Mouse (Mus musculus): ENCODE results near the gene Bak1. TPM values are rescaled to one million over a fixed set of nuclear protein-coding genes. Genes with fewer than 3 reads are reported as not detected.

Gene Bak1
- polyA plus RNA-seq (2017; shearing (Covaris generic)), result 0.88 TPM

DNA sequence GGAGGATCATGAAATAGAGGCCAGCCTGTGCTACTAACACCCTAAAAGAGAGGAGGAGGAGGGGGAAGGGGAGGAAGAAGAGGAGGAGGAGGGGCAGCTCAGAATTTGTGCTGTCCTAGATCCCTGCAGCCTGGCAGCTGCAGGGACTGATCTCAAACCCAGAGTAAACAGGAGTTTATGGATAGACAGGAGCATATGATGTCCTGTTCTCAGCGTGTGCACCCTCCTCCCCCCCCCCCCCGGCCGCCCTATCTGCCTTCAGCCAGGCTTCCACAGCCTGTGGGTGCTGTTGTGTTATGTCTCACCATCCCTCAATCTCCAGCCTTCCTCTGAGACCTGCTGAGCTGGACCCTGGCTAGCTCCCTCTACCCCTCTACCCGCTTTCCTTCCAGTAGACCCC is at the start of gene Bak1:
Bak1 (minus strand) TSS at position 101 of the 400 bp plus-strand sequence.

DNA sequence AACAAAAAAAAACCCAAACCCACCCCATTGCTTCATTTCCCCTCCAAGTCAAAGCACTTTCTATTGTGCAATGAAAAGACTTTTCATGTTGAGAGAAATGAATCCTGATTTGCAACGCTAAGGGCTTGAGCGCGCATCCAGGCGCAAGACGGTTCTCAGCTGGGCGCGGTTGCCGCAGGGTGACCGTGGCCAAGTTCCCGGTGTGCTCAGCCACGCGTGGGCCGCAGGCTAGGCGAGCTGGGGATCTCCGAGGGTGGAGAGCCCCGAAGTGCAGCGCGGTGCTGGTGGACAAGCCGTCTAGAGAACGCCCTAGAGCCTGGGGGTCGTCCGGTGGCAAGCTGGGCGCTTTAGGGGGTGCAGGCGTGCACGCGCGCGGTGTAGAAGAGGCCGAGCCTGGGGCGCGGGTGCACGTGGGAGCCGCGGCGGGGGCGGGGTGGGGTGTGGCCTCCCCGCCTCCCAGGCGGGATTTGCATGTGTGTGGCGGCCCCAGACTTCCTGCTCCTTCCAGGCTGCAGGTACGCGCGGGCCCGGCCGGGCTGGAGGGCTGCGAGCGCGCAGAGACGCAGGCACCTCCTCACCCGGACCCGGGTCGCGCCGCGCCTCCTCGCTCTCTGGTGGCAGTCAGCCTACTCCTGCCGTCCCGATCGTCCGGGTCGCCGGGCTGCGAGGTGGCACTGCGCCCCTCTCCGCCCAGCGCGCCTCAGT is 28.2 kb upstream of the Bak1 start, which contains the start of gene Itpr3:
Itpr3 (plus strand) TSS at position 493 of the 705 bp plus-strand sequence.

DNA sequence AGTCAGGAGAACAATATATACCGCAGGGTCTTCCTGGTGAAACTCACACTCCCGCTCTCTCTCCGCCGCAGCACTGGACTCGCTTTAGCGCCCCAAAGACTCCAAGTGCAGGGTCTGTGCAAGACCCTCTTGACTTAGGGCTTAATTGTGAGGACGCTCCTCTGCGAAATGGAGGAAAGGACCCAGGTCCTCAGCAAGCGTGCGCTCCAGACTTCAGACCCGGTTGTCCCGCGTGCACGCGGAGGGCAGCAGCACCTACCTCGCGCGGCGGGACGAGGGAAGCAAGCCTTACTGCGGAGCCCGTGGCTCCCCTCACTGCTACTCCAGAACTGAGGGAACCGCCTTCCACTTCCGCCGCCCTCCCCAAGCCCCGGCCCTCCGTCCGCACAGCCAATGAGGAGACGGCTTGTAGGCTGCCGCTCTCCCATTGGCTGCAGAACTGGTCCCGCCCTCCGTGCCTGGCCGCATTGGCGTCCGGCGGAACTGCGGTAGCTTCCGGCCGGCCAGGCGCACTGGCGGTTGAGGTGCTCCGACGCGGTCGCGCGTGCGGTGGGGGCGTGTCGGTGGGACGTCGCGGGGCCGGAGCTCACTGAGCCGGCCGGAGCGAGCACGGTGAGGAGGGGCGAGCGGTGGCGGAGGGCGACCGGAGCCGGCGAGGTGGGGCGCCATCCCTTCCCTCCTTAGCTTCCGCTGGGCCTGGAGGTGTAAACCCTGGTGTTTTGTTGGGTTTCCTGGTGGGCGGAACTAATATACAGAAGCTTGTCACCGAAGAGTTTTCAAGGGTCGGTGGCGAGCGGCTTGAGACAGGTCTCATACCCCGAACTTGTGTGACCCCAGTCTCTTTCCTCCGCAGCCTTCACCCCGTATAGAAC is 55.9 kb downstream of the Bak1 start, which contains the start of gene Zbtb9:
Zbtb9 (plus strand) TSS at position 465 of the 872 bp plus-strand sequence.

Other genes with a start within 250 kb of the Bak1 start
- gene Bnip1, start 247.9 kb downstream of the Bak1 start, polyA plus RNA-seq (2017; shearing (Covaris generic)), result 14.4 TPM
- not detected for gene Nkx2-5, start 184.0 kb downstream of the Bak1 start, polyA plus RNA-seq (2017; shearing (Covaris generic))
- 1.2 TPM for gene Kifc5b, start 111.9 kb downstream of the Bak1 start, polyA plus RNA-seq (2017; shearing (Covaris generic))
- 145 TPM for gene Phf1, start 96.0 kb downstream of the Bak1 start, polyA plus RNA-seq (2017; shearing (Covaris generic))
- 102 TPM for gene Cuta, start 89.4 kb downstream of the Bak1 start, polyA plus RNA-seq (2017; shearing (Covaris generic))
- gene Syngap1, start 87.8 kb downstream of the Bak1 start, polyA plus RNA-seq (2017; shearing (Covaris generic)), result not detected
- gene Zbtb9, start 55.8 kb downstream of the Bak1 start, polyA plus RNA-seq (2017; shearing (Covaris generic)), result 19.5 TPM
- gene Itpr3, start 28.3 kb upstream of the Bak1 start, polyA plus RNA-seq (2017; shearing (Covaris generic)), result 18.4 TPM
- gene Uqcc2, start 104.9 kb upstream of the Bak1 start, polyA plus RNA-seq (2017; shearing (Covaris generic)), result 74.4 TPM
- not detected for gene Ip6k3, start 138.8 kb upstream of the Bak1 start, polyA plus RNA-seq (2017; shearing (Covaris generic))
- gene Lemd2, start 175.5 kb upstream of the Bak1 start, polyA plus RNA-seq (2017; shearing (Covaris generic)), result 65.9 TPM

All from effector memory CD4-positive, alpha-beta T cell, adult 7 months (primary cell).